Mouse (Mus musculus) bone marrow, adult 2 months (tissue): ENCODE results near the gene Zmynd11. TPM values are rescaled to one million over a fixed set of nuclear protein-coding genes. Genes with fewer than 3 reads are reported as not detected.

Experiments
- H3K27ac ChIP-seq: fragments of 200-500 bp; 2 replicates; pipeline ENCODE4 v1.5.1; 2012; ENCODE audit warnings: low read depth, mild to moderate bottlenecking, control low read depth, inconsistent platforms, low read length; ENCODE audit not compliant: control insufficient read depth, poor library complexity, insufficient read depth
- H3K4me1 ChIP-seq: fragments of 200-500 bp; 2 replicates; pipeline ENCODE4 v1.6.1; 2011; ENCODE audit warnings: low read length; ENCODE audit not compliant: control insufficient read depth, insufficient read depth
- H3K4me3 ChIP-seq: fragments of 200-500 bp; replicated peaks from 2 replicates; pipeline ENCODE3; 2011; ENCODE audit warnings: mild to moderate bottlenecking, low read depth, low read length, control low read depth; ENCODE audit not compliant: control insufficient read depth
- CTCF ChIP-seq: fragments of 200-500 bp; IDR thresholded peaks from 2 replicates; pipeline ENCODE4 v1.5.1; 2011; ENCODE audit warnings: low read length, control low read depth; ENCODE audit not compliant: control insufficient read depth, insufficient read depth
- POLR2A ChIP-seq: fragments of 200-500 bp; IDR thresholded peaks from 2 replicates; pipeline ENCODE4 v1.6.1; 2011; ENCODE audit warnings: low read depth, mild to moderate bottlenecking, control low read depth, low read length, borderline replicate concordance; ENCODE audit not compliant: control insufficient read depth
- WGBS: fragments of 180-500 bp; shearing (Covaris S2); methylation state at CpG from one replicate; pipeline ENCODE4 v1.1.7; 2018; 5-methylcytosine and 5-hydroxymethylcytosine counted together
- polyA plus RNA-seq: library from polyadenylated mRNA; stranded (reverse); fragments of >200 nt; gene quantifications from 2 replicates; pipeline ENCODE4 v1.2.4, GENCODE M21; 2011; ENCODE audit warnings: low replicate concordance; ENCODE audit not compliant: missing spikeins, insufficient read depth, insufficient read length

Zmynd11 gene
- polyA plus RNA-seq: 24.7 and 45.9 TPM in 2 replicates

DNA sequence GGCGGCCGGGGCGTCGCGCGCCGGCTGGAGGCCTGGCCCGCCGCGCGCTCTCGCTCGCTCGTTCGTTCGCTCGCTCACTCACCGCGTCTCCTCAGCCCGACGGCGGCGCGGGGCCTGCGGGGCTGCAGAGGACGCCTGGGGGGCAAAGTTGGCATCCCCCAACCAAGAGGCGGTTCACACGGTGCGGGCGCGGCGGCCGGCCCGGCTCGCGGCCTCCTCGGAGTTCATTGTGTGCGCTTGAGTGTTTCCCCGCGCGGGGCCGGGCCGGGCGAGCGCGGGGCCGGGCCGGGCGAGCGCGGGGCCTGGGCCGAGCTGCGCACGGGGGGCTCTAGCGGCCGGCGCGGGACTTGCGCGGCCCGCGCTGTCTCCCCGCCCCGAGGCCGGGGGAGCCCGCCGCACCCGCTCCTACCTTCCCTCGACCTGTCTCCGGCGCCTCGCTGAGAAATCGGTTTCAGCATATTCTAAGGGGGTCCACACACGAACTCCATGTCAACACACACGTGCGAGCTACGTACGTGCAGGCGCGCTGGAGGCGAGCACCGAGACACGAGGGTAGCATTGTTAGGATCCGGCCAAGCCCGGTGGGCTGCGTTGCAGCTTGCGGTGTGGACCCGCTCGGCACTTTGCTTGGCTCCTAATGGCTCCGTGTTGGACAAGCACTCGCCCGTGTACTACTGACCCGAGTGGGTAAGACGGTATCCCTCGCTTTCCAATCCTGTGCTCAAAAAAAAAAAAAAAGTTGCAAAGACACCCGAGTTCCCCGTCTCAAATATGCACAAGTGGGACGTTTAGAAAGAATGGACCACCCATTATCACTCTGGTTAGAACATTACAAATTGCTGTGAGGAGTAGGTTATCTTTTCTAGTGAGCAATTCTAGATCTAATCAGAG is at the start of gene Zmynd11:
TSS of gene Zmynd11 (minus strand) at position 685 of the 891 bp plus-strand sequence.
- WGBS: under 1% methylated on average over 98 of the region's 98 CpGs
- Histone ChIP-seq H3K4me1 (no peaks in the 10 kb centered on the region; the same call in 1 of the 2 replicates), H3K4me3 (peak within 1 kb of the TSS; percentile 81), H3K27ac (peak within 1 kb of the TSS; percentile 88)
- no peak for TF ChIP-seq CTCF
- TF ChIP-seq POLR2A: no peak; the same call in 1 of the 2 replicates

DNA sequence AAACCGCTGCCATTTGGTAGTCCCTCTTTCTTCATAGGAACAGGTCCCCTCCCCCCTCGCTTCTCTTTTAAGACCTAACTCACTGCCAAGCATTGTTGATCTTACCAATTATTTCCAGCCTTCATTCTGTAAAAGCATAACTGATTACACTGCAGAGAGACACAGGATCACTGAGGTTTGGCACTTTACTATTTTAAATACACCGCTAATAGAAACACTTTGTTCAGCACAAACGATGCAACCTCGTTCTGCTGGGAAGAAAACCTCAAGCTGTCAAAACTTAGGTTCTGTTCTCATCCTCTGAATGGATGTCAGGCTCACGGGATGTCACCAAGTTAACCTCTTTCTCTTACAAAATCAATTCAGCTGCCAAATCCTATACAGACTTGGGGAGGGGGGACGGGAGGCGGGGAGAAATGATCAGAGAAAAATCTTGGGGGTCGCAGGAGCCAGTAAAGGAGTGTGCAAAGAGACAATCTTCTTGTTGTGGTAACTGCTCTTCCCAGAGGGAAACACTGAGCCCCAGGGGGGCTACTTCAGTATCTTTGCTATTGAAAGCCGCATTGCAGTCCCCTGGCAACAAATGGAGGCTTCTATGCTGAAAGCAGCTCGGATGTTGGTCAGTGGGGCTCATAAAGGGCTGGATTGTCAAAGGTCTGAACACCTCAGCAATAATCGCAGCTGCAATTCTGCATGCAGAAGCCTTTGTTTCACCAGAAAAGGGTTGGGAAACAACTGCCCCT is 30.9 kb upstream of the Zmynd11 start:
- TF ChIP-seq CTCF (no peak), POLR2A (no peak)
- Histone ChIP-seq H3K4me3 (no peak overlapping the region), H3K27ac (no peak overlapping the region), H3K4me1 (no peaks in the 10 kb centered on the region)
- 25% methylated on average over 12 of the region's 12 CpGs for WGBS

DNA sequence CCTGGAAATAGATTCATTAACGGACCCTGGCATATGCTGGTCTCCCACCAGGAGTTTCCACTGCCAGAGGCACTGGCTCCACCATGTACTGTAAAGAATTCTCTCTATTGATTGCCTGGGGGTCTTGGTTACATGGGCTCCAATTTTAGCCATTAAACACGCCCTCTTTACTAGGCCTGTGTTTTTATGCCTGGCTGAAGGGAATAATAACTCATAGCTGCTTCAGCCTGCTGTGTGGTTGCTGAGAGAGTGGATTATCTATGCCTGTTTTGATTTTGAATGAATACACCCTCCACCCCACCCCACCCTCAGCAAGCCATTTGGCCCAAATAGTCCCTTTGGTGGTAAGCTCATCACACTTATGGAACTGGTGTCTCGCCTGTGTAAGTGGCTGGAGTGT is 20.9 kb upstream of the Zmynd11 start:
- Histone ChIP-seq H3K27ac (no peak overlapping the region), H3K4me3 (no peak overlapping the region), H3K4me1 (no peaks in the 10 kb centered on the region)
- 72% methylated on average over 3 of the region's 3 CpGs for WGBS
- no peak for TF ChIP-seq POLR2A

DNA sequence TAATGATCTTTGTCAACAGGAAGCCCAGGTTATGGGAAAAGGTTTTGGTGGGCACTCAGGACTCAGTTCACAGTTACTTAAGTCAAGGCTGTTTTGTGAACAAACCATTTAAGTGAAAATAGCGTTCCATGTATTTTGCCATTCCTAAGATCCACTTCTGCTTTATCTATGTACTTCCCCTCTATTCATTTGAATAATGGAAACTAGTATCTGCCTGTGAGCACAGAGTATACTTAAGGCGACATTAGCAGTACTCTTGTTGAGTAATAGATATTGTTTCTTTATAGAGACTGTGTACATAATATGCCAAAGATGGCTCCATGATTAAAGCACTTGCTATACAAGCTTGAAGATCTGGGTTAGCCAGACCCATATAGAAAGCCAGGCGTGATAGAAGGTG is 18.6 kb upstream of the Zmynd11 start:
- TF ChIP-seq CTCF (no peak), POLR2A (no peak)
- 59% methylated on average over 3 of the region's 3 CpGs for WGBS
- no peaks in the 10 kb centered on the region for H3K4me1 ChIP-seq
- H3K4me3 ChIP-seq: no peak overlapping the region
- no peak overlapping the region for H3K27ac ChIP-seq

DNA sequence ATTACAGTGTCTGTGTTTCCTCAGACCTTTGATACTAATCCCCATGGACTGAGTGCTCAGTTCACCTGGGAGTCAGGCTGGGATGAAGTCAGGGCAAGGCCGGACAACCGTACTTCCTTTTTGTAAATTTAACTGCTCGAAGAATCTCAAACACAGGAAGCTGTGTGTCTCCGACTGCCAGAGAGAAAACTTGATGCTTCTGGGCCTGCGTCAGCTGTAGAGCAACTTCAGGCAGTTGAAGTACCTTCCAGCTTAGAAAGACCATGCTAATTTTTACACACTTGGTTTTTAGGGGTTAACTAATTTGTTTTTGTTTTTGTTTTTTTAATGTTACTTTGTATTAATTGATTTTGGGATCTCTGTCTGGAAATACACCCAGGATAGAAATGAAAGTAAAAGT is 10.8 kb upstream of the Zmynd11 start:
- H3K4me3 ChIP-seq: no peak overlapping the region
- WGBS: 3% methylated on average over 5 of the region's 5 CpGs
- no peak overlapping the region for H3K27ac ChIP-seq
- TF ChIP-seq POLR2A (no peak), CTCF (no peak)
- no peaks in the 10 kb centered on the region for H3K4me1 ChIP-seq

DNA sequence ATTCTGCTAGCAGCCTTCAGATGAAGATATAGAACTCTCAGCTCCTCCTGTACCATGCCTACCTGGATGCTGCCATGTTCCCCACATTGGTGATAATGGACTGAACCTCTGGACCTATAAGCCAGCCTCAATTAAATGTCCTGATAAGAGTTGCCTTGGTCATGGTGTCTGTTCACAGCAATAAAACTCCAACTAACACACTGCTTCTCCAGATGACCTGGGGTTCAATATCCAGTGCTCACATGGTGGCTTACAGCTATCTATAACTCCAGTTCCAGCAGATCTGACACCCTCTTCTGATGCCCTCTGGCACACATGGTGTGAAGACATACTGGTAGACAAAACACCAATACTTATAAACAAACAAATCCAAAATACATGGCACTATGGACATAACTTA is 8.9 kb upstream of the Zmynd11 start:
- TF ChIP-seq CTCF (no peak), POLR2A (no peak)
- H3K4me3 ChIP-seq: no peak overlapping the region
- H3K4me1 ChIP-seq: no peaks in the 10 kb centered on the region
- no peak overlapping the region for H3K27ac ChIP-seq

DNA sequence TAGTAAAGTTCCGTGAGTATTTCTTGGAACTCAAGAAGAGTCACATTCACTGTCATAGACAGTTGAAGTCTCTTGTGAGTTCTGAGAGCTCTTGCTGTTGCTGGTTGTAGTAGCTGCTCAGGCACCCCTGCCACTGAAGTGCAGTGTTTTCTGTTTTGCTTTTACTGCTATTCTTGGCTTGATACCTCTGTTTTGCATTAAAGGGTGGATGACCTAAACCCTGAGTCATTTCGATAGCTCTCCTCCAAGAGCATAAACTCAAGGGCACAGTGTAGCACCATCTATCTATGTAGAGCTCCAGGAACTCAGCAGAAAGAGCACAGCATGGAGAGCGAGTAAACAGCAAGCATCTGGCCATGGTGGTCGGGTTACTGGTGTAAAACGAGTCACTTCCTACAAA is 2.1 kb upstream of the Zmynd11 start:
- TF ChIP-seq POLR2A (no peak), CTCF (no peak)
- Histone ChIP-seq H3K4me1 (no peaks in the 10 kb centered on the region; the same call in 1 of the 2 replicates), H3K27ac (no peak overlapping the region; the same call in 1 of the 2 replicates), H3K4me3 (no peak overlapping the region)
- 22% methylated on average over 5 of the region's 5 CpGs for WGBS

DNA sequence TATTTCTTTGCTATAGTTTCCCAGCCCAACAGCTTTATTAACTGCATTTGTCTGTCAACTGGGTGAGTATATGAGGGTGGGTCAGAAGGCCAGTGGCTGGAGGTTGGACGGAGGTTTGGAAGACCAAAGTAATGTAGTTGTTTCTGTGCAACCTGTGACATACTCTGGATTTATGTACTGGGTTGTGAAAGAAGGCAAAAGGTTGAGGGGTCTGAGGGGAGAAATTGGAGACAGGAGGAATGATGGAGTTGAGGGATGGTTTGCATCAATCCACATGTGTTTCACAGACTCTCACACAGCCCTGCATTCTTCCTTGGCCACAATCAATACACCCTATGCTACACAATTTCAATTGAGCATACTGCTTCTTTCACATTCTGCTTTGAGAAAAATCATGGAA is 1.4 kb upstream of the Zmynd11 start:
- no peak overlapping the region for H3K4me3 ChIP-seq
- H3K4me1 ChIP-seq: no peaks in the 10 kb centered on the region; the same call in 1 of the 2 replicates
- TF ChIP-seq CTCF (no peak), POLR2A (no peak)
- 77% methylated on average over 1 of the region's 1 CpGs for WGBS
- no peak overlapping the region for H3K27ac ChIP-seq

DNA sequence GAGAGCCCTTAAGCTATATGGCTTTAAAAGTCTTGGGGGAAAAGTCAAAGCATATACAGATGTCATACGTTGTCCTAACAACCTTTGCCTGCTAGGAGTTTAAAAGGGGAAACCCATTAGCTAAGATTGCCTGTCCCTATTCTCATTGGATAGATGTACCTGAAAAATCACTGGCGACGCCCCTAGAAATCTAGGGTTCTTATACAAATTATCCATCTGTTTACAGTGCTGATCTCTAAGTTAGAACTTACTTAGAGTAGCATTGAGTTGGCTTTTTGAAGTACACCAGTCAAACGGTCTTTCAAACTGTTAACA is 364 bp upstream of the Zmynd11 start:
- Histone ChIP-seq H3K4me1 (no peaks in the 10 kb centered on the region; the same call in 1 of the 2 replicates), H3K4me3 (no peak overlapping the region), H3K27ac (no peak overlapping the region)
- TF ChIP-seq POLR2A: no peak
- TF ChIP-seq CTCF: no peak
- WGBS: 16% methylated on average over 4 of the region's 4 CpGs
